Mouse (Mus musculus) testis, adult 2 months (tissue): ENCODE data around the gene Nxn. TPM values are rescaled to one million over a fixed set of nuclear protein-coding genes. Genes with fewer than 3 reads are reported as not detected.

Source experiments
- H3K27ac ChIP-seq: fragments of 200-500 bp; 2 replicates; pipeline ENCODE4 v1.5.1; 2012; ENCODE audit warnings: low read depth, low read length; ENCODE audit not compliant: control insufficient read depth, insufficient read depth
- H3K27me3 ChIP-seq: fragments of 200-500 bp; 2 replicates; pipeline ENCODE4 v1.6.1; 2012; ENCODE audit warnings: mild to moderate bottlenecking, low read length, moderate library complexity; ENCODE audit not compliant: control insufficient read depth, insufficient read depth
- H3K36me3 ChIP-seq: fragments of 200-500 bp; 2 replicates; pipeline ENCODE4 v1.6.1; 2012; ENCODE audit warnings: mild to moderate bottlenecking, low read length; ENCODE audit not compliant: control insufficient read depth, insufficient read depth
- H3K4me1 ChIP-seq: fragments of 200-500 bp; 2 replicates; pipeline ENCODE4 v1.6.1; 2012; ENCODE audit warnings: low read length; ENCODE audit not compliant: control insufficient read depth, insufficient read depth
- H3K4me3 ChIP-seq: fragments of 200-500 bp; 2 replicates; pipeline ENCODE4 v1.5.1; 2012; ENCODE audit warnings: low read depth, mild to moderate bottlenecking, low read length, moderate library complexity, mixed read lengths; ENCODE audit not compliant: control insufficient read depth
- CTCF ChIP-seq: fragments of 200-500 bp; IDR thresholded peaks from 2 replicates; pipeline ENCODE4 v1.5.1; 2012; ENCODE audit warnings: low read depth, mild to moderate bottlenecking, inconsistent platforms, low read length, moderate library complexity; ENCODE audit not compliant: control insufficient read depth, insufficient read depth, insufficient replicate concordance
- POLR2A ChIP-seq: fragments of 200-500 bp; IDR thresholded peaks from 2 replicates; pipeline ENCODE4 v1.6.1; 2012; ENCODE audit warnings: low read depth, mild to moderate bottlenecking, inconsistent platforms, low read length, moderate library complexity; ENCODE audit not compliant: control insufficient read depth
- polyA plus RNA-seq: library from polyadenylated mRNA; depleted of rRNA; stranded (reverse); fragments of >200 nt; gene quantifications from 2 replicates; pipeline ENCODE4 v1.2.3, GENCODE M21; 2012

Gene Nxn
- polyA plus RNA-seq, 1 experiment = 83.2 TPM

DNA sequence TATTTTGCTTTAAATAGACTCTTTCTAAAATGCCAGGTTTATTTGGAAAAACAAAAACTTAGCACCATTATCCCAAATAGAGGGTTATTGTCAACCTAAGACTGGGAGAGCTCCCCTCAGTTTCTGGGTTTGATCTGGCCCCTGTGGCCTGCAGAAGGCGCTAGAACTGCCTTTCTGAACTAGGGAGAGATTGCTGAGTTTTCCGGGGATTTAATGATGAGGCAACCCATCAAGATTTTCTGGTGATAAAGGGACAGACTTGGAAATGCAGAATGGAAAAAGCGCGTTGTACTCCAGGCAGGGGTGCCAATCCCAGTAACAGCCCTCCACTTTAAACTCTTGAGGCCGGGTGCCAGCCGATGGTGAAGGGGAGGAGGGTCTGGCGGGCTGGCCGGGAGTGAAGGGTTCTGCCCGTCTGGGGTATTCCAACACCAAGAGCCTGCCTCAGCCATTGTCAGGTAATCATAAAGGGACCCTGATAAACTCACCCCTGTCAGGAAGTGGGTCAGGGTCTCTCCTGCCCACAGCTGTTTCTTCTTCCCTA lies 100.4 kb downstream of the Nxn start:
- Histone ChIP-seq H3K36me3 (no peaks in the 10 kb centered on the region), H3K4me1 (peaks cover 5% of the 10 kb centered on the region), H3K27me3 (no peaks in the 10 kb centered on the region), H3K4me3 (no peak overlapping the region), H3K27ac (no peak overlapping the region)
- TF ChIP-seq POLR2A (no peak), CTCF (no peak)

DNA sequence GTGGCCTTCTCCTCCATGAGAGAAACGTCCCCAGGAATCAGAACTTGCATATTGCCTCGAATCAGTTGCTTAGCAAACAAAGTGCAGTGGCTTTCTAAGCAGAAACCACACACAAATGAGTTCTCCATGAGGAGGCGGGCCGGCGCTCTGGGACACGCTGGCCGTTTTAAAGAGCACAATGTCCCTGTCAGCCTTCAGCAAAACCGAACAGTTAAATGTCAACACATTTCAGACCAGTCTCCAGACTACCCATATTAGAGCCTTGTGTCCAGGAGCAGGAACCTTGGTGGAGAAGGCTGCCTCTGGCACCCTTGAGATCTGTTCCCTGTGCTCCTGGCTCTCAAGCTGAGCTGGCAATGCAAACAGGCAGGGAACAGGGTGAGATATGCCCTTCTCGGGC lies 101.7 kb downstream of the Nxn start:
- no peaks in the 10 kb centered on the region for H3K36me3 ChIP-seq
- H3K4me3 ChIP-seq = no peak overlapping the region
- TF ChIP-seq POLR2A (no peak), CTCF (no peak)
- H3K27me3 ChIP-seq = no peaks in the 10 kb centered on the region
- no peak overlapping the region; the same call in 1 of the 2 replicates for H3K27ac ChIP-seq
- peaks cover 5% of the 10 kb centered on the region for H3K4me1 ChIP-seq

DNA sequence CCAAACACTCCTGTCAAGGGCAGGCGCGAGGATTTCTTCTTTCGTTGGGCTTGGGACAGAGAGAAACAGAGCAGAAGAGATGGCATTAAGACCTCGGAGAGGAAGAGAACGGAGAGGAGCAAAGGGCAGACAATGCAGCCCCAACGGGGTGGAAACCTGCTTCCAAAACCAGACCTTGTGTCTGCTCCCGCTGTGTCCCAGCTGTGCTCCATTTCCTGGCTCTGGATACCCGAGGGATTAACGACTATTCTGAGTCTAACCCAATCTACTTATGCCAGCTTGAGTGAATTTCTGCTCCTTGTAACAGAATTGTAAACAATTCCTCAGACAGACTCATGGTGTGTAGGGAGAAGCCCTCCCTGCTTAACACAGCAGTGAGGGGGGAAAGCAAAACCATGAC lies 104.1 kb downstream of the Nxn start:
- Histone ChIP-seq H3K36me3 (no peaks in the 10 kb centered on the region), H3K27ac (no peak overlapping the region), H3K4me1 (peaks cover 5% of the 10 kb centered on the region), H3K27me3 (no peaks in the 10 kb centered on the region), H3K4me3 (no peak overlapping the region)
- no peak for TF ChIP-seq POLR2A
- TF ChIP-seq CTCF = no peak

DNA sequence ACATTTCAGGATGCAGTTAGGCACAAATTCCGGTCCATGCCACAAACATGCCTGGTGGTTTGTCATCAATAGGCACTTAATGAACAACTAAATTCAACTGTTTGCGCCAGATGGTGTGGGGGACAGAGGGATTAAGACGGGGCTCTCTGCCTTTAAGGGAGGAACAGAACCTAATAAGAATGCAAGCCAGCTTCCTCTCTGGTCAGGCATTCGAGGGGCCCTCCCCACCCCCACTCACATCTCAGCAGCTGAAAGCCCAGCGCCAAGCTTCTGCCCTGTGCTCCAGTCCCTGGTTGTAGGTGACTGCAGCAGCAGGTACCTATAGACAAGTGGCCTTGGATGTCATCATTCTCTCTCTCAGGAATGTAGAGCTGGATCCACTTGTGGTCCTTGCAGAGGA lies 104.9 kb downstream of the Nxn start:
- no peak overlapping the region for H3K4me3 ChIP-seq
- H3K4me1 ChIP-seq = peaks cover 5% of the 10 kb centered on the region
- H3K36me3 ChIP-seq = no peaks in the 10 kb centered on the region
- H3K27ac ChIP-seq = no peak overlapping the region
- H3K27me3 ChIP-seq = no peaks in the 10 kb centered on the region
- TF ChIP-seq POLR2A (no peak), CTCF (no peak)

DNA sequence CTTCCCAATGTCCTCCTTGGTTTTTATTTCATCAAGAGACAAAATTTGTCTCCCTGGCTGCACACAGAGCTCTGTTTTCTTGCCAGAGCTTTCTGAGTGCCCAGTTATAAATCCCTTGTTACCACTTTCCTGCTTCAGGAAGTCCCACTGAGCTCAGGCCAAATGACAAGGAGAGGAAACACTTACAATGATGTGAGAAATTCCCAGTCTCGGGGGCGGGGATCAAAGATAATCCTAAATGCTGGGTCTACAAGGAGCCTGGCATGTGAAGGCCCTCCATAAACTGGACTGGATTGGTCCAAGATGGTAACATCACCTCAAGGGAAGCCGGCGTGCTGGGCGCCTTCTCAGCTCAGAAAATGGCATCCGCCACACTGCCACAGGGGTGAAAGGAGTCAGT lies 106.1 kb downstream of the Nxn start:
- peaks cover 11% of the 10 kb centered on the region for H3K4me1 ChIP-seq
- TF ChIP-seq POLR2A = no peak
- TF ChIP-seq CTCF = no peak
- H3K4me3 ChIP-seq = no peak overlapping the region
- H3K36me3 ChIP-seq = no peaks in the 10 kb centered on the region
- no peak overlapping the region for H3K27ac ChIP-seq
- H3K27me3 ChIP-seq = no peaks in the 10 kb centered on the region

DNA sequence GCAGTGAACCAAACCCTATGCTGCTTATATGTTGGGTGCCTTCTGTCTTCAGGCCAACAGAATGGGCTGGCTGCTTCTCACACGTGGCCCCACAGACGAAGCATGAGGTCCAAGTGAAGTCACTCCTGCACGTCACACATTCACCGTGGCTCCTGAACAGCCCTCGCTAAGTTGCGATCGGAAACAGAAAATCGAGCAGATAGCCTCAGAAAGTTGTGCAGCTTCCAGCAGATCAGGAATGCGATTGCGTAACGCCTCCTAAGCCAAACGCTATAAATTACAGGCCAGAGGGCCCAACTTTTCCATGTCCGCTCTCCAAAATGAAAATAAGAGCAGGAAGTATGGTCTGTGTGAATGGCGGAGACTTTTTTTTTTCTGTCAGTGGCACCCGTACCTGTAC lies 106.5 kb downstream of the Nxn start:
- Histone ChIP-seq H3K4me3 (no peak overlapping the region), H3K27ac (no peak overlapping the region), H3K27me3 (no peaks in the 10 kb centered on the region), H3K4me1 (peaks cover 11% of the 10 kb centered on the region), H3K36me3 (no peaks in the 10 kb centered on the region)
- TF ChIP-seq POLR2A (no peak), CTCF (no peak)

DNA sequence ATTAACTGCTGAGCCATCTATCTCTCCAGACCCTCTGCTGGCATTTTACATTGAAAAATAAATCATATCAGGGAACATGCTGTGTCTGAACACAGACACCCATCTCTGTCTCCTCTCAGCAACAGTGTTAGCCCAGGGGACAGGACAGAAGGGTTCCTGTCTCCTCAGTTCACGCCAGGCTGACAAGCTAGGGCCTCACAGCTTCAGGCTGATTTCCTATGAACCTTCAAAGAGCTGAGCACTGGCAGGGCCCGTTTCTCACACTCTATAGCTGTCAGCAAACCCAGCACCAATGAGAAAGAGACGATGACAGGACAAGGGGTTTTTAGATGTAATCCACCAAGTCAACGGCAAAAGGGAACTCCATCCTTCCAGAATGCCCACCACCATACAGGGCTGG lies 107.0 kb downstream of the Nxn start:
- no peaks in the 10 kb centered on the region for H3K27me3 ChIP-seq
- H3K4me3 ChIP-seq = no peak overlapping the region
- H3K4me1 ChIP-seq = peaks cover 14% of the 10 kb centered on the region
- TF ChIP-seq CTCF = no peak
- no peak for TF ChIP-seq POLR2A
- H3K27ac ChIP-seq = no peak overlapping the region
- no peaks in the 10 kb centered on the region for H3K36me3 ChIP-seq

DNA sequence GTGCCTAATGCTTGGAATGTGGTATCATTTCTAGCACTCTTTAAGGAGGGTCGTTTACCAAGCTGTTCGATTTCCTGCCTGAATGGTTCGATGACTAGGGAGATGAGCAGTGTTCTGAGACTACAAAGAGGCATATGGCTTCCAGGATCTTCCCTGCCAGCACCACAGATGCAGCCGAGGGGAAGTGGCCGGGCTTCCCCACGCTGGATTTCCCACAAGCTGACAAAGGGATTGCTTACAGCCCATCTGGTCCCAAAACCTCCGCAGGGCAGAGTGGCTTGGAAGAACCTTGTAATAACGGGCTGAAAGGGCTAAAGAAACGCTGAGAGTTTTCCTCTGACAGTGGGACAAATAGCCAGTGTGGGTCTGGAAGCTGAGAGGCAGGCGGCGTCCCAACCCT lies 108.6 kb downstream of the Nxn start:
- H3K4me1 ChIP-seq = peaks cover 14% of the 10 kb centered on the region
- no peaks in the 10 kb centered on the region for H3K36me3 ChIP-seq
- no peak overlapping the region for H3K27ac ChIP-seq
- TF ChIP-seq POLR2A (no peak), CTCF (no peak)
- no peaks in the 10 kb centered on the region for H3K27me3 ChIP-seq
- H3K4me3 ChIP-seq = no peak overlapping the region
